Mouse (Mus musculus) midbrain, embryonic 11.5 days (tissue): ENCODE data around the gene Atp6v1b1. TPM values are rescaled to one million over a fixed set of nuclear protein-coding genes. Genes with fewer than 3 reads are reported as not detected.

Experiments used
- ATAC-seq: fragments of 200-750 bp; cut with Nextera tagmentation; 2 replicates; pipeline ENCODE4 v1.8.0; 2017; ENCODE audit warnings: moderate TSS enrichment, moderate library complexity; ENCODE audit not compliant: low FRiP score
- DNase-seq: peaks from one replicate; pipeline ENCODE4 v3.0.0; 2015; ENCODE audit warnings: low spot score; ENCODE audit errors: missing footprints
- H3K27ac ChIP-seq: fragments of 300-500 bp; sonication (generic); 2 replicates; pipeline ENCODE4 v1.5.1; 2014; ENCODE audit warnings: low read depth, low read length
- H3K27me3 ChIP-seq: fragments of 300-500 bp; sonication (generic); 2 replicates; pipeline ENCODE4 v1.6.1; 2014; ENCODE audit warnings: mild to moderate bottlenecking, low read length, moderate library complexity, mixed read lengths; ENCODE audit not compliant: control insufficient read depth, insufficient read depth
- H3K36me3 ChIP-seq: fragments of 300-500 bp; sonication (generic); 2 replicates; pipeline ENCODE4 v1.6.1; 2014; ENCODE audit warnings: mild to moderate bottlenecking, low read length, moderate library complexity, mixed read lengths; ENCODE audit not compliant: control insufficient read depth, insufficient read depth
- H3K4me1 ChIP-seq: fragments of 300-500 bp; sonication (generic); 2 replicates; pipeline ENCODE4 v1.6.1; 2014; ENCODE audit warnings: low read length; ENCODE audit not compliant: control insufficient read depth, insufficient read depth
- H3K4me2 ChIP-seq: fragments of 300-500 bp; sonication (generic); 2 replicates; pipeline ENCODE4 v1.6.1; 2014; ENCODE audit warnings: mild to moderate bottlenecking, moderate library complexity
- H3K4me3 ChIP-seq: fragments of 300-500 bp; sonication (generic); 2 replicates; pipeline ENCODE4 v1.5.1; 2014; ENCODE audit warnings: low read depth, low read length
- H3K9ac ChIP-seq: fragments of 300-500 bp; sonication (generic); 2 replicates; pipeline ENCODE4 v1.6.1; 2014; ENCODE audit warnings: low read length
- H3K9me3 ChIP-seq: fragments of 300-500 bp; sonication (generic); 2 replicates; pipeline ENCODE4 v1.6.1; 2016; ENCODE audit warnings: low read length; ENCODE audit not compliant: control insufficient read depth
- WGBS: fragments of 180-500 bp; shearing (Covaris S2); extraction: QIAGEN DNeasy Blood & Tissue Kit; methylation state at CpG from one replicate; pipeline ENCODE4 v1.1.7; 2014; 5-methylcytosine and 5-hydroxymethylcytosine counted together
- polyA plus RNA-seq: library from polyadenylated mRNA; unstranded; fragments of >200 nt; fragmentation: Nextera tagmentation; extraction: Ambion mirVana; gene quantifications from 2 replicates; pipeline ENCODE4 v1.2.1, GENCODE M21; 2014

Atp6v1b1 gene
- polyA plus RNA-seq, 1 experiment from 2014 or later = not detected

GRCm38 (mm10) chr6:83737311-83737710 lies 5.5 kb upstream of the Atp6v1b1 start:
- no peaks in the 10 kb centered on the region for H3K36me3 ChIP-seq
- H3K4me1 ChIP-seq = no peaks in the 10 kb centered on the region
- no peak overlapping the region for H3K4me3 ChIP-seq
- H3K27me3 ChIP-seq = no peaks in the 10 kb centered on the region
- no peak overlapping the region for H3K9ac ChIP-seq
- ATAC-seq (no peak), DNase-seq (peak; percentile 61)
- peaks cover 5% of the 10 kb centered on the region; the same call in 1 of the 2 replicates for H3K9me3 ChIP-seq
- WGBS = 38% methylated on average over 13 of the region's 13 CpGs
- H3K27ac ChIP-seq = no peak overlapping the region
- no peak overlapping the region for H3K4me2 ChIP-seq

GRCm38 (mm10) chr6:83738596-83738995 lies 4.2 kb upstream of the Atp6v1b1 start:
- Histone ChIP-seq H3K36me3 (no peaks in the 10 kb centered on the region), H3K27me3 (no peaks in the 10 kb centered on the region), H3K9ac (no peak overlapping the region), H3K27ac (no peak overlapping the region), H3K4me2 (no peak overlapping the region), H3K4me1 (no peaks in the 10 kb centered on the region), H3K4me3 (no peak overlapping the region), H3K9me3 (peaks cover 5% of the 10 kb centered on the region; the same call in 1 of the 2 replicates)
- ATAC-seq (no peak), DNase-seq (peak; percentile 78)
- WGBS = 85% methylated on average over 6 of the region's 6 CpGs

GRCm38 (mm10) chr6:83743212-83743611 lies 422 bp downstream of the Atp6v1b1 start:
- ATAC-seq = no peak
- no peaks in the 10 kb centered on the region for H3K27me3 ChIP-seq

GRCm38 (mm10) chr6:83744126-83744525 lies 1.3 kb downstream of the Atp6v1b1 start:
- no peak overlapping the region for H3K27ac ChIP-seq
- H3K27me3 ChIP-seq = no peaks in the 10 kb centered on the region

More at GRCm38 (mm10) chr6:83743212-83743611, 422 bp downstream of the Atp6v1b1 start:
- no peaks in the 10 kb centered on the region for H3K36me3 ChIP-seq
- H3K4me1 ChIP-seq = peaks cover 3% of the 10 kb centered on the region; the same call in 1 of the 2 replicates
- no peaks in the 10 kb centered on the region for H3K9me3 ChIP-seq
- H3K9ac ChIP-seq = no peak overlapping the region
- no peak overlapping the region for H3K4me2 ChIP-seq
- 61% methylated on average over 5 of the region's 5 CpGs for WGBS
- H3K4me3 ChIP-seq = no peak overlapping the region
- H3K27ac ChIP-seq = no peak overlapping the region
- no peak for DNase-seq

GRCm38 (mm10) chr6:83744557-83744956 lies 1.8 kb downstream of the Atp6v1b1 start:
- 72% methylated on average over 5 of the region's 5 CpGs for WGBS
- H3K9ac ChIP-seq = no peak overlapping the region
- no peak overlapping the region for H3K27ac ChIP-seq
- no peaks in the 10 kb centered on the region for H3K9me3 ChIP-seq
- no peaks in the 10 kb centered on the region for H3K36me3 ChIP-seq
- DNase-seq (no peak), ATAC-seq (no peak)
- no peak overlapping the region for H3K4me3 ChIP-seq
- peaks cover 5% of the 10 kb centered on the region for H3K4me1 ChIP-seq
- H3K27me3 ChIP-seq = no peaks in the 10 kb centered on the region
- no peak overlapping the region for H3K4me2 ChIP-seq

More at GRCm38 (mm10) chr6:83744126-83744525, 1.3 kb downstream of the Atp6v1b1 start:
- ATAC-seq (no peak), DNase-seq (no peak)
- H3K9me3 ChIP-seq = no peaks in the 10 kb centered on the region
- no peak overlapping the region for H3K9ac ChIP-seq
- H3K4me1 ChIP-seq = peaks cover 3% of the 10 kb centered on the region
- WGBS = 71% methylated on average over 5 of the region's 5 CpGs
- no peak overlapping the region for H3K4me2 ChIP-seq
- no peak overlapping the region for H3K4me3 ChIP-seq
- H3K36me3 ChIP-seq = no peaks in the 10 kb centered on the region

DNA sequence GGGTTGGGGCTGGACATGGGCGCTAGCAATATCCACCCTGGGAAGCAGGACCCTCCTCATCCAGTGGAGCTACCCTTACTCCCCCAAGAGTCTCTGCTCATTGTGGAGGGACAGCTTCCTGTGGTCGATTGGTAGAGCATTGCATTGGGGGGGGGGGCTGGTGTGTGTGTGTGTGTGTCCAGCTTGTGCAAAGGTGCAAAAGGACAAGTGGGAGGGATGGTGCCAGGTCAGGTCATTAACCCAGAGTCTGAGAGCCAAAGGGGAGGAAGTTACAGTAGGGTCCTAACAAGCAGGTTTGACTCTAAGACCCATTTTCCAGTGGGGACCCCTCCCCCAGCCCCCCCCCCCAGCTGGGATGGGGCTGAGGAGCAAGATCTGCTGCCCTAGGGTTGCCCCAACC lies 2.7 kb downstream of the Atp6v1b1 start:
- peaks cover 5% of the 10 kb centered on the region for H3K4me1 ChIP-seq

GRCm38 (mm10) chr6:83749286-83749685 lies 6.5 kb downstream of the Atp6v1b1 start:
- DNase-seq = no peak
- no peak overlapping the region for H3K27ac ChIP-seq

More for the DNA sequence above, 2.7 kb downstream of the Atp6v1b1 start:
- WGBS = 44% methylated on average over 2 of the region's 2 CpGs
- no peak overlapping the region for H3K4me2 ChIP-seq
- H3K9ac ChIP-seq = no peak overlapping the region
- no peak overlapping the region for H3K4me3 ChIP-seq
- H3K27ac ChIP-seq = no peak overlapping the region
- H3K27me3 ChIP-seq = no peaks in the 10 kb centered on the region
- no peaks in the 10 kb centered on the region for H3K9me3 ChIP-seq
- ATAC-seq (no peak), DNase-seq (no peak)
- no peaks in the 10 kb centered on the region for H3K36me3 ChIP-seq

DNA sequence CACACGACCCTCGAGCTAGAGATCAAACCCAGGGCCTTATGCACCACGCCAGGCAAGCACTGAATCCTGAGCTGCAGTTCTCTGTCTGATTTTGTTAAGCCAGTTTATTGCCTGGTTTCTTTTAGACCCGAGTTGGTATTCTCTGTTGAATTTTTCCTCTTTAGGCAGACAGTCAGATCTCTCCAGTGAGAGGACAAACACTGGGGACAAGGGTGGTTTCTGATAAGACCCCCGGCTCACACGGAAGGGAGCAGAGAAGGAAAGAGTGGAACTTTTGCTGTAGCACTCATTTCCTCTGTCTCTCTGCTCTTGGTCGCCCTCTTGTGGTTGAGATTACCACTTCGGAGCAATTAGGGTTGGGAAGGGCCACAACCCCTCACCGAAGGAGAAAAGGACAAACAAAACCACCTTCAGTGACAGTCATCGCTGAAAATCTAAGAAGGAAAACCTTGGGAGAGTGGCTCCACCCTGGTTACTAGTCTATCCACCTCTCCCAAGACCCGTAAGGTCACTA lies 7.4 kb downstream of the Atp6v1b1 start:
- Histone ChIP-seq H3K27me3 (peaks cover 2% of the 10 kb centered on the region; the same call in 1 of the 2 replicates), H3K4me3 (no peak overlapping the region), H3K27ac (no peak overlapping the region), H3K4me1 (peaks cover 5% of the 10 kb centered on the region), H3K36me3 (no peaks in the 10 kb centered on the region), H3K9ac (no peak overlapping the region), H3K9me3 (no peaks in the 10 kb centered on the region), H3K4me2 (no peak overlapping the region)
- peak; percentile 95 for DNase-seq
- ATAC-seq = 0 out of 2 replicates have a peak, but pooled peaks have one; percentile 20
- WGBS = 6% methylated on average over 11 of the region's 11 CpGs

More at GRCm38 (mm10) chr6:83749286-83749685, 6.5 kb downstream of the Atp6v1b1 start:
- H3K9me3 ChIP-seq = no peaks in the 10 kb centered on the region
- ATAC-seq = no peak; the same call in 1 of the 2 replicates
- H3K4me2 ChIP-seq = no peak overlapping the region
- peaks cover 5% of the 10 kb centered on the region for H3K4me1 ChIP-seq
- peaks cover 2% of the 10 kb centered on the region; the same call in 1 of the 2 replicates for H3K27me3 ChIP-seq
- H3K9ac ChIP-seq = no peak overlapping the region
- 54% methylated on average over 3 of the region's 3 CpGs for WGBS
- no peak overlapping the region for H3K4me3 ChIP-seq
- H3K36me3 ChIP-seq = no peaks in the 10 kb centered on the region

- Histone ChIP-seq H3K4me1 (peaks cover 3% of the 10 kb centered on the region; the same call in 1 of the 2 replicates), H3K9me3 (no peaks in the 10 kb centered on the region), H3K36me3 (no peaks in the 10 kb centered on the region), H3K27me3 (peaks cover 36% of the 10 kb centered on the region), H3K27ac (no peak overlapping the region), H3K9ac (no peak overlapping the region), H3K4me3 (no peak overlapping the region), H3K4me2 (no peak overlapping the region)
- 77% methylated on average over 9 of the region's 9 CpGs for WGBS
- DNase-seq (no peak), ATAC-seq (no peak)
Measured at GRCm38 (mm10) chr6:83756051-83756450, 13.3 kb downstream of the Atp6v1b1 start.
